Mouse (Mus musculus) heart, postnatal 14 days (tissue): ENCODE measurements at regions not wholly inside any gene's neighbourhood (a gene's known extent, or its start where the extent isn't known, plus 50 kb on each side); places are given as distances from the start of the nearest gene placed in this dataset.

ENCODE experiments used
- DNase-seq, 2 experiments: peaks; one replicate each; pipeline ENCODE4 v3.0.0; 2021 to 2022
- intact Hi-C: fragments of 180-260 bp; cut with DNase I; formaldehyde crosslinking; loops from one replicate; pipeline ENCODE4 v1.15.1; 2025
- microRNA-seq, 2 experiments: library from miRNA; unstranded; fragments of <30 nt; microRNA quantifications; one replicate each; pipeline ENCODE4 v1.2.0; 2021 to 2022

DNA sequence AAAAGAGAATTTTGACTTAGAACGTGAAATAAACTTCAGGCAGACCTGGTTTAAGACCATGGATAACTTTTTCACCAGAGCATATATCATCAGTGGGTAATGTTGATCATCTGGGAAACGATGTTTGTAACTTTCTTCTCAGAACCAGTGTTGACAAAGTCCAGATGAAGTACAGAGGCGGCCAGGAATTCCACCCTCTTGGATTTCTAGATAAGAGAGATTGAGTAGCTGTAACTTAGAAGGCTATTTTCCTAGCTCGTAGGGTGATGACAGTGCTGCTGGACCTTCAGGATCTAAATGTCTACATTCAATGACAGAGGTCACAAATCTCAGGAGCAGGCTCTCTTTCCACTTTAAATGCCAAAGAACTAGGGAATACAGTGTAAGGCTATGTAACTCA lies 85.2 kb upstream of the Ccdc85a start:
- intact Hi-C loops, result no loop called here
- DNase-seq, result no peak

DNA sequence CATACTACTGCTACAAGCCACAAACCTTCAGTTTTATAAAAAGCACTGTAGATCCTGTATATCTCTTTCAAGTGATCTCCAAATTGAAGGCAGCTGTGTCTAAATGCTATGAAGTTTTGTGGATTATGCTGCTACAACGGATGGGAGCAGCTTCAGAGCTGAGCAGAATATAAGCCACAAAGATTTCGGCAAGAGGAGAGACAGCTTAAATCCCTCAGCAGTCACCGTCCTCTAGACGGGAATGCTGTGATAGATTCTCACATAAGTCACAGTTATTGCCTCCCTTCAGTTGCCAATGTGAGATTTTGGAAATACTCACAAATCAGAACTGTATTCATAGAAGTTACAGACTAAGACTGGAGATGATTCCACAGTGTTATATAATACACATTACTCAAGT lies 76.3 kb upstream of the Ccdc85a start:
- intact Hi-C loops, result no loop called here
- no peak for DNase-seq

DNA sequence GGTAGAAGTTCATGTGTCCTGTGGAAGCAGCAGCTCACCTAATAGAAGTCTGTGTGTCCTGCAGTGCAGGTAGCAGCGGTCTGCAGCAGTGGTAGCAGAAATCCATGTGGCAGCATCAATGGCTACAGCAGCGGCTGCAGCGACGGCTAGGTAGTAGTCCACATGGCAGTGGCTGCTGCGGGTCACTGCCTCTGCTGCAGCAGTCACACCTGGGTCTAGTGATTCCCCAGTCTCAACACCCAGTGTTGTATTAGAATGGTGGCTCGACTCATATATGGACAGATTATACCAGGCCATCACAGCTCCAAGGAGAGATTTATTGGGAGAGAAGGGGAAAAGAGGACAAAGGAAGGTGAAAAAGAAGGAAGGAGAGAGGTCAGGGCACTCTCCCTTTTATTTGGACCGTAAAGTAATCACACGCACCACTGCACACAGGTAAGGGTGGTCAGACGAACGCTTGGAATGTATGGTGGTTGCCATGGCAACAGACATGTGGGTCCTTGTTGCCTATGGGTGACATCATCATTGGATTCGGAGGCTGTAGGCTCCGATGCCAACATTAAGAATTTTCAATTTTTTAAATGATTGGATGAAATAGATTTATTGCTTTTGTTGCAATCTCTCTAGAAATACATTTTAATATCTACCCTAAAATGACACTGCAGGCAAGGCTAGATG lies 71.2 kb upstream of the Ccdc85a start:
- no peak for DNase-seq
- intact Hi-C loops, result no loop called here

- DNase-seq, result no peak
- intact Hi-C loops, result no loop called here
Measured at GRCm38 (mm10) chr11:28649446-28649845, 65.3 kb upstream of the Ccdc85a start.

DNA sequence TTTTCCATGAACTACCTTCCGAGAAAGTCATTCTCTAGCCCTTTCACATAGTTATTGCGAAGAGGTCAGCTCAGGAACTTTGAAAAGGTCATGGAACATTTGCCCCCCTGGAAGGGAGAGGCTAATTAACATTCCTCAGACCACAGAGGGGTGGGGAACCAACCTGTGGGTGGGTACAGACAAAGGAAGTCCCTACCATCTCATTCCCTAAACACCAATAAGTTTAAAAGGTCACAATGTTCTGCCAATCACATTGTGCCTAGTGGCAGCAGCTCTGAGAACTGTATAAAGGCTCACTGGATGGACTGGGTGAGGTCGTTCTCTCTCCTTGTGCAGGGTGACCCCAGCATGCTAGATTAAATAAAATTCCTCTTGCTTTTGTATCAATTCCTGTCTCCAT lies 64.8 kb upstream of the Ccdc85a start:
- intact Hi-C loops, result no loop called here

GRCm38 (mm10) chr11:28639081-28639480 lies 55.0 kb upstream of the Ccdc85a start:
- intact Hi-C loops, result no loop called here
- no peak for DNase-seq

More for the DNA sequence above, 64.8 kb upstream of the Ccdc85a start:
- no peak for DNase-seq

- intact Hi-C loops, result no loop called here
Measured at GRCm38 (mm10) chr11:28636752-28637151, 52.6 kb upstream of the Ccdc85a start.

More at GRCm38 (mm10) chr11:28636752-28637151, 52.6 kb upstream of the Ccdc85a start:
- DNase-seq, result no peak

Small RNA genes in the stretch of these regions (microRNA-seq; reads per million reads assigned to microRNA genes)
- gene Mir216a (0 to 1.7 reads per million in 2 experiments), gene Mir216b (0 reads per million in 2 experiments), gene Mir216c (0 reads per million in 2 experiments), gene Mir217 (4.5 to 4.8 reads per million in 2 experiments)
